ENCODE assay signal across 24 mouse cellular contexts in the genomic region with DNA sequence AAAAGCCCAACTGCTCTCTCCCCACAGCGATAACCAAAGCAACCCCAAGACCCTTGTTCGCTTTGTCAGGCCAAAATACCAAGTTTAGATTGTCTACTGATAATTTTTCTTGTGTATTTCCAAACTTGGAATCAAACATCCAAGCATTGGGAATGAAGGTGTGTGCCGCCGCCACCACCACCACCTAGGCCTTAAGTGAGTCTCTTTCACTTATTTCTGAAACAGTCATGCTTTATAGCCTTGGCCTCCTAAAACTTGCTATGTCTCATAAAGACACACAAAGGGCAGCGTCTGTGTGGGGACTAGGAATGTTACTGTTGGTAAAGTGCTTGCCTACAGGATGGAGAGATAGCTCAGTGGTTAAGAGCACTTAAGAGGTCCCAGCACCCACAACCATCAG. TPM values are rescaled to one million over a fixed set of nuclear protein-coding genes. Genes with fewer than 3 reads are reported as not detected.
DNase-seq lines count a peak whose midpoint lies in the region; ATAC-seq and TF ChIP-seq lines count a peak whose summit lies in the region.
"Had no signal": no experiment of that assay in that cellular context is flagged by ENCODE, and none has a peak within 500 bp of the region (broad histone marks: within the 10 kb centered on the region; RNA-seq: fewer than 3 reads in every experiment).

No protein-coding gene starts in this region.

- H3K27me3 ChIP-seq in midbrain, embryonic 11.5 days (ENCODE audit: control insufficient read depth, insufficient read depth, low read length): no peaks in the 10 kb centered on the region
- H3K27me3 ChIP-seq in midbrain, embryonic 13.5 days: no peaks in the 10 kb centered on the region
- no peaks in the 10 kb centered on the region for H3K27me3 ChIP-seq in ES-Bruce4 (ENCODE audit: control insufficient read depth, insufficient read depth, low read length, poor library complexity, severe bottlenecking)
- H3K27me3 ChIP-seq in MEL (ENCODE audit: control insufficient read depth in 1 of 2, insufficient read depth in 2 of 2, low read length in 2 of 2): no peaks in the 10 kb centered on the region
- H3K27me3 ChIP-seq: embryonic facial prominence, embryonic 13.5 days; embryonic facial prominence, embryonic 15.5 days; forebrain, embryonic 12.5 days had no signal

- TF ChIP-seq RAD21 in MEL (IDR thresholded peaks at IDR 0.05; ENCODE audit: low read depth, low read length): no peak

- TF ChIP-seq CTCF in ES-Bruce4 (IDR thresholded peaks at IDR 0.05; ENCODE audit: low read depth, low read length) (no peak), MEL (IDR thresholded peaks at IDR 0.05 in 2 of 3, conservative IDR thresholded peaks at IDR 0.05 in 1 of 3; ENCODE audit: control insufficient read depth in 1 of 3, insufficient read depth in 1 of 3, low read depth in 2 of 3, low read length in 3 of 3, poor library complexity in 1 of 3, severe bottlenecking in 1 of 3) (no peak)

- H3K79me2 ChIP-seq in MEL (ENCODE audit: control insufficient read depth, insufficient read depth, low read length, poor library complexity): no peaks in the 10 kb centered on the region

- WGBS in midbrain, embryonic 11.5 days: 90% methylated on average over 5 of the region's 5 CpGs
- 90% methylated on average over 5 of the region's 5 CpGs for WGBS in midbrain, embryonic 13.5 days

- H3K36me3 ChIP-seq in midbrain, embryonic 11.5 days (ENCODE audit: control insufficient read depth, insufficient read depth, low read length): peaks cover 29% of the 10 kb centered on the region
- H3K36me3 ChIP-seq in midbrain, embryonic 13.5 days: peaks cover 83% of the 10 kb centered on the region
- H3K36me3 ChIP-seq in ES-Bruce4 (ENCODE audit: control insufficient read depth, insufficient read depth, low read length, poor library complexity, severe bottlenecking): peaks cover 60% of the 10 kb centered on the region
- peaks cover 0 to 24% of the 10 kb centered on the region in 2 experiments; a peak in 2 of 4 replicates for H3K36me3 ChIP-seq in MEL (ENCODE audit: control insufficient read depth in 1 of 2, insufficient read depth in 2 of 2, low read length in 2 of 2)

- H3K4me1 ChIP-seq in midbrain, embryonic 11.5 days (ENCODE audit: control insufficient read depth, insufficient read depth, low read length): peaks cover 3% of the 10 kb centered on the region; the same call in 1 of the 2 replicates
- no peaks in the 10 kb centered on the region; the same call in 1 of the 2 replicates for H3K4me1 ChIP-seq in midbrain, embryonic 13.5 days (replicated peaks)
- H3K4me1 ChIP-seq in ES-Bruce4 (ENCODE audit: control insufficient read depth, insufficient read depth, low read length) (peaks cover 3% of the 10 kb centered on the region), MEL (ENCODE audit: control insufficient read depth in 1 of 2, insufficient read depth in 2 of 2, low read length in 2 of 2) (no peaks in the 10 kb centered on the region)
- H3K4me1 ChIP-seq: embryonic facial prominence, embryonic 13.5 days; embryonic facial prominence, embryonic 15.5 days; forebrain, embryonic 12.5 days had no signal

- ATAC-seq in midbrain, embryonic 11.5 days (ENCODE audit: low FRiP score): no peak
- no peak for ATAC-seq in midbrain, embryonic 13.5 days
- ATAC-seq in frontal cortex, adult (ENCODE audit: low TSS enrichment): no peak
- ATAC-seq: forebrain, embryonic 14.5 days; forebrain, embryonic 16.5 days had no signal

- H3K9me3 ChIP-seq in midbrain, embryonic 11.5 days (ENCODE audit: control insufficient read depth, low read length): no peaks in the 10 kb centered on the region
- no peaks in the 10 kb centered on the region for H3K9me3 ChIP-seq in midbrain, embryonic 13.5 days
- no peaks in the 10 kb centered on the region for H3K9me3 ChIP-seq in ES-Bruce4 (replicated peaks; ENCODE audit: control insufficient read depth, insufficient read depth, low read length, poor library complexity, severe bottlenecking)
- no peaks in the 10 kb centered on the region for H3K9me3 ChIP-seq in MEL (replicated peaks; ENCODE audit: insufficient read depth, low read length)
- H3K9me3 ChIP-seq: embryonic facial prominence, embryonic 13.5 days; embryonic facial prominence, embryonic 15.5 days; forebrain, embryonic 10.5 days; forebrain, embryonic 12.5 days; G1E had no signal

- TF ChIP-seq POLR2A in ES-Bruce4 (IDR thresholded peaks at IDR 0.05; ENCODE audit: insufficient read depth, low read length) (no peak), MEL (IDR thresholded peaks at IDR 0.05; ENCODE audit: control insufficient read depth in 1 of 2, insufficient read depth in 1 of 2, low read depth in 1 of 2, low read length in 2 of 2, poor library complexity in 1 of 2) (0 out of 4 replicates have a peak, but pooled peaks of 1 of the 2 experiments have one; percentile 16)

- no peak overlapping the region for H3K4me3 ChIP-seq in midbrain, embryonic 11.5 days (ENCODE audit: low read depth, low read length)
- H3K4me3 ChIP-seq in midbrain, embryonic 13.5 days (replicated peaks): no peak overlapping the region
- no peak overlapping the region for H3K4me3 ChIP-seq in ES-Bruce4 (ENCODE audit: low read depth, low read length)
- no peak overlapping the region for H3K4me3 ChIP-seq in MEL (ENCODE audit: control insufficient read depth in 1 of 2, insufficient read depth in 1 of 2, low read depth in 2 of 2, low read length in 2 of 2)
- H3K4me3 ChIP-seq: embryonic facial prominence, embryonic 13.5 days; embryonic facial prominence, embryonic 15.5 days; erythroblast, embryonic 14.5 days; forebrain, embryonic 10.5 days; forebrain, embryonic 12.5 days had no signal

- H3K9ac ChIP-seq in midbrain, embryonic 11.5 days (ENCODE audit: low read length): no peak overlapping the region
- no peak overlapping the region for H3K9ac ChIP-seq in midbrain, embryonic 13.5 days (replicated peaks)
- no peak overlapping the region for H3K9ac ChIP-seq in ES-Bruce4 (ENCODE audit: low read depth, poor library complexity, severe bottlenecking)
- H3K9ac ChIP-seq in MEL (ENCODE audit: control insufficient read depth, low read depth, low read length, poor library complexity, severe bottlenecking): no peak overlapping the region
- H3K9ac ChIP-seq: embryonic facial prominence, embryonic 13.5 days; embryonic facial prominence, embryonic 15.5 days; forebrain, embryonic 12.5 days had no signal

- DNase-seq in midbrain, embryonic 11.5 days (ENCODE audit: low spot score, missing footprints): peak; percentile 66
- no peak for DNase-seq in MEL (ENCODE audit: low read depth, low spot score)
- DNase-seq in kidney, adult 18-20 months: no peak
- DNase-seq: adrenal gland, adult 2 months; adrenal gland, postnatal 10 days; adrenal gland, postnatal 25 days; cerebellum, adult 11 months; cerebellum, adult 18-20 months; cerebellum, adult 8-10 months; cerebellum, adult 9-11 months; cerebellum, postnatal 14 days; cerebellum, postnatal 36 days; embryo, embryonic 11 days had no signal

- TF ChIP-seq EP300 in ES-Bruce4 (IDR thresholded peaks at IDR 0.05; ENCODE audit: insufficient read depth, low read depth, low read length) (no peak), MEL (IDR thresholded peaks at IDR 0.05; ENCODE audit: low read depth in 1 of 2, low read length in 2 of 2) (no peak)

- H3K4me2 ChIP-seq in midbrain, embryonic 11.5 days: no peak overlapping the region
- H3K4me2 ChIP-seq in midbrain, embryonic 13.5 days (replicated peaks): no peak overlapping the region
- H3K4me2 ChIP-seq: embryonic facial prominence, embryonic 13.5 days; embryonic facial prominence, embryonic 15.5 days; forebrain, embryonic 12.5 days had no signal

- no peak overlapping the region for H3K27ac ChIP-seq in midbrain, embryonic 11.5 days (ENCODE audit: low read depth, low read length)
- no peak overlapping the region for H3K27ac ChIP-seq in midbrain, embryonic 13.5 days
- H3K27ac ChIP-seq in ES-Bruce4 (ENCODE audit: insufficient read depth, low read length) (peak overlapping the region; percentile 47; the same call in 1 of the 2 replicates), MEL (ENCODE audit: control insufficient read depth, low read depth, low read length) (no peak overlapping the region)
- H3K27ac ChIP-seq: embryonic facial prominence, embryonic 13.5 days; embryonic facial prominence, embryonic 15.5 days; forebrain, embryonic 10.5 days; forebrain, embryonic 12.5 days had no signal

RNA-seq across cellular contexts. Expression of a gene that starts 15.8 kb away (rescaled TPM):
- polyA plus RNA-seq in midbrain, embryonic 11.5 days (2014; fragmentation: Nextera tagmentation; extraction: Ambion mirVana): 31.7 and 35.2 TPM in 2 replicates
- 67.8 and 69.0 TPM in 2 replicates for polyA plus RNA-seq in midbrain, embryonic 13.5 days (2015; fragmentation: Nextera tagmentation; extraction: Ambion mirVana)
- polyA plus RNA-seq in ES-Bruce4 (2011; ENCODE audit: insufficient read depth, insufficient read length, low read depth, missing spikeins): 181 and 194 TPM in 2 replicates
- 44.8 and 47.0 TPM in 2 replicates for total RNA-seq in MEL (2012; rRNA removed)
- polyA plus RNA-seq in MEL (2012; ENCODE audit: insufficient read depth in 1 of 2, insufficient read length in 2 of 2, low read depth in 1 of 2, low replicate concordance in 2 of 2, missing spikeins in 1 of 2): 10 to 100 TPM; 37.5 to 66.5 TPM

RNA-seq across cellular contexts. Expression of a gene that starts 25.0 kb away (rescaled TPM):
- polyA plus RNA-seq in midbrain, embryonic 11.5 days (2014; fragmentation: Nextera tagmentation; extraction: Ambion mirVana): 167 and 169 TPM in 2 replicates
- 130 and 137 TPM in 2 replicates for polyA plus RNA-seq in midbrain, embryonic 13.5 days (2015; fragmentation: Nextera tagmentation; extraction: Ambion mirVana)
- 201 and 202 TPM in 2 replicates for polyA plus RNA-seq in ES-Bruce4 (2011; ENCODE audit: insufficient read depth, insufficient read length, low read depth, missing spikeins)
- total RNA-seq in MEL (2012; rRNA removed): 132 and 135 TPM in 2 replicates
- 100 to 1,000 TPM; 152 to 368 TPM for polyA plus RNA-seq in MEL (2012; ENCODE audit: insufficient read depth in 1 of 2, insufficient read length in 2 of 2, low read depth in 1 of 2, low replicate concordance in 2 of 2, missing spikeins in 1 of 2)

RNA-seq across cellular contexts. Expression of a gene that starts 35.8 kb away (rescaled TPM):
- polyA plus RNA-seq in midbrain, embryonic 11.5 days (2014; fragmentation: Nextera tagmentation; extraction: Ambion mirVana): 47.5 and 51.1 TPM in 2 replicates
- 14.8 and 19.7 TPM in 2 replicates for polyA plus RNA-seq in midbrain, embryonic 13.5 days (2015; fragmentation: Nextera tagmentation; extraction: Ambion mirVana)
- polyA plus RNA-seq in ES-Bruce4 (2011; ENCODE audit: insufficient read depth, insufficient read length, low read depth, missing spikeins): 23.9 and 26.2 TPM in 2 replicates
- 0.95 and 2.1 TPM in 2 replicates for total RNA-seq in MEL (2012; rRNA removed)
- 1 to 10 TPM in 1 of 2 experiments, not detected in 1; 6.3 TPM for polyA plus RNA-seq in MEL (2012; ENCODE audit: insufficient read depth in 1 of 2, insufficient read length in 2 of 2, low read depth in 1 of 2, low replicate concordance in 2 of 2, missing spikeins in 1 of 2)

RNA-seq across cellular contexts. Expression of a gene that starts 36.6 kb away (rescaled TPM):
- polyA plus RNA-seq in midbrain, embryonic 11.5 days (2014; fragmentation: Nextera tagmentation; extraction: Ambion mirVana): 15.3 and 18.8 TPM in 2 replicates
- 45.6 and 47.4 TPM in 2 replicates for polyA plus RNA-seq in midbrain, embryonic 13.5 days (2015; fragmentation: Nextera tagmentation; extraction: Ambion mirVana)
- polyA plus RNA-seq in ES-Bruce4 (2011; ENCODE audit: insufficient read depth, insufficient read length, low read depth, missing spikeins) (27.3 and 31.1 TPM in 2 replicates), MEL (2012; ENCODE audit: insufficient read depth in 1 of 2, insufficient read length in 2 of 2, low read depth in 1 of 2, low replicate concordance in 2 of 2, missing spikeins in 1 of 2) (10 to 100 TPM in 1 of 2 experiments, not detected in 1; 33.7 TPM)
- total RNA-seq in MEL (2012; rRNA removed): 33.9 and 43.1 TPM in 2 replicates
